Mouse (Mus musculus) gastrocnemius, postnatal 14 days (tissue): Measurements from ENCODE around the gene Erich4. TPM values are rescaled to one million over a fixed set of nuclear protein-coding genes. Genes with fewer than 3 reads are reported as not detected.

Experiments used
- DNase-seq: peaks from one replicate; pipeline ENCODE4 v3.0.0; 2021; ENCODE audit warnings: mixed read lengths
- intact Hi-C: fragments of 180-260 bp; cut with DNase I; formaldehyde crosslinking; loops from one replicate; pipeline ENCODE4 v1.15.1; 2025; ENCODE audit warnings: low total_unique reads
- total RNA-seq, 2 experiments: library from RNA; stranded (reverse); gene quantifications; 2 replicates each; pipeline ENCODE4 v1.2.3; 2021

The Erich4 gene
- total RNA-seq, 2 experiments from 2014 or later: not detected

DNA sequence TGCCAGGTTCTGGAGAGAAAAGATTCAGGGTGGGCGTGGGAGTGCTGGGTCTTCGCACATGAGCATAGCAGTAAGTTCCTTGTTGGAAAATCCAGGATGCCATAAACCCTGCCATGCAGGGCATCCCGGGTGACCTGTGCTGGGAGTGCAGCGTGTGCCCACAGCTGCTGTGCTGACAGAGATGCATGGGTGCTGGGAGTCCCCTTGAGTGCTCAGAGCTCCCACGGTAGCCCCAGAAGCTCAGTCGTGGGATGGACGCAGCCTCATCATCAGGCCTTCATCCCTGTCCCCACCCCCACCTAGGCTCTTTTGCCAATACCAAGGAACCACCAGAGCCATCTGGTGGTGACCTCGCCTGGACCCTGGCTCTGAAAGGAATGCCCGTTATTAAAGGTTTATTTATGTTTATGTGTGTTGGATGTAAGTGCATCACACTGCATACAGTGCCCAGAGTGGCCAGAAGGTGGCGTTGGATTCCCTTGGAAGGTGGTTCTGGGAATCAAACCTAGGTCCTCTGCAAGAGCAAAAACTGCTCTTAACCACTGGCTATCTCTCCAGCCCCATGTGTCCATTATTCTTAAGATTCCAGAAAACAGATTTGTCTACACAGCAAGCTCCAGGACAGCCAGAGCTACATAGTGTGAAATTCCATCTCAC lies 10.0 kb upstream of the Erich4 start:
- intact Hi-C loops: no loop called here

DNA sequence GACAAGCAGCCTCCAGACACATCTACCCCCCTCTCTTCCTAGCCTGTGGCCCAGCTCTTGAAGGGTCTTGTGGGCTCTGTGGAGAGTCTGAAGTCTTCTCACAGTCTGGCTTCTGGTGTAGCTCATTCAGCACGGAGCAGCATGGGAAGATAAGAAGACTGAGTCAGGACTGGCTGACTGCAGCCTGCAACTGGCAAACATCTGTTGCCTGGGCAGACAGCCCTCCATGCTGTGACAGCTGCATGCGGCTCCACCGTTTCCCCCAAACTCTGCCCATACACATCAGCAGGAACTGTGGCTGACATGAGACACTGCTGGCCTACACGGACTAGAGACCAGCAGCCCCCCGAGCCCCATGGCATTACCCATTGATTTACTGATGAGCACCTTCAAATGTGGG lies 9.2 kb upstream of the Erich4 start:
- DNase-seq: peak; percentile 54
- intact Hi-C loops: no loop called here

More for the DNA sequence above, 10.0 kb upstream of the Erich4 start:
- DNase-seq: no peak

DNA sequence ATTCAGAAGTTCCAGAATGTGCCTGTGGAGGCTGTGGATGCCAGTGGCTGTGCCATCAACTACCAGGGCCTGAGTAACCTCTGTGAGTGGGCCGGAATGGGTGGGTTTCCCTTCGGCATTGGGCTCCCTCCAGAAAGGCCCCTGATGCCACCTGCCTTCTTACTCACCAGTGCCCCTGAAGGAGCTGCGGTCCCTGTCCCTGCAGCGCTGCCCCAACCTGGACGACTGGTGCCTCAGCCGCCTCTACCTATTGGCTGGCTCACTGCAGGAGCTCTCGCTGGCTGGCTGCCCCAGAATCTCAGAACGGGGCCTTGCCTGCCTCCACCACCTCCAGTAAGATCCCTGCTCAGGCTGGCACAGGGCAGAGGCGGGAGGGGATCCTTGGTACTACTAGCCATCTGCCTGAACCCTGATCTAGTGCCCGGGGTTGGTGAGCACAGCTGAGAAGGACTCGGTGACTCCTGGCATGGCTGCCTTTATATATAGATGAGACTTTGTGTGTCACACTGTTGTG lies 8.2 kb upstream of the Erich4 start:
- intact Hi-C loops: no loop called here
- DNase-seq: no peak

DNA sequence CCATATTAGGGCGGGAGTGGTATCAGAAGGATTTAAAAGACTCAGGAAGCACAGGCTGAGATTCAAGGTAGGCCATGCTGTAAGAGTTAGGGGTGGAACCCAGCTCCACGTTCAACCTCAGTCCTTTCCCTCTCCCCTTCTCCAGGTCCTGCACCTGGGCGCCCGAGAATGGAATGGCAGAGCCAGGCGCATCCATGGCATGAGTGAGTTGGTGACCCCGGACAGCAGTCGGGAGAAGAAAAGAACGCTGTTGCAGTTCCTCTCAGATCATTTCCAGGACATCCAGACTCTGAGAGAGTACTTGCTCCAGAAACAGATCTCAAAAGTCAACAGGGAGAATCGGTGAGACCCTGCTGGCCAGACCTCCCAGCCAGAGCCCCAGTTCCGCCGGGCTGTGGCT lies 5.1 kb upstream of the Erich4 start:
- intact Hi-C loops: no loop called here
- no peak for DNase-seq

DNA sequence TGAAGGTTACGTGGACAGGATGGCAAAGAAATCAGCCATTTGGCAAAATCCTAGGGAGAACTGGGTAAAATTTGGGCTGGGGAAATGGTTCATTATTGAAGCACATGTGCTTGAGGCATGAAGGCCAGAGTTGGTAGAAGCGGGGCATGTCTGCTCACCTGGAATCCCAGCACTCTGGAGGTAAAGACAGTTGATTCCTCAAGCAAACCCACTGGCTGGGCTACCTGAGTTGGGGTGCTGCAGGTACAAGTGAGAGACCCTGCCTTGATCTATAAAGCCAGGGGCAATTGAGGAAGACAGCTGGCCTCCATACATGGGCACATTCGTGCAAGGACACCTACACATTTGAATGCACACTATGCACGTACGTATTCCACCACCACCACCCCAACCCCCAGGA lies 4.4 kb upstream of the Erich4 start:
- intact Hi-C loops: no loop called here
- DNase-seq: no peak

DNA sequence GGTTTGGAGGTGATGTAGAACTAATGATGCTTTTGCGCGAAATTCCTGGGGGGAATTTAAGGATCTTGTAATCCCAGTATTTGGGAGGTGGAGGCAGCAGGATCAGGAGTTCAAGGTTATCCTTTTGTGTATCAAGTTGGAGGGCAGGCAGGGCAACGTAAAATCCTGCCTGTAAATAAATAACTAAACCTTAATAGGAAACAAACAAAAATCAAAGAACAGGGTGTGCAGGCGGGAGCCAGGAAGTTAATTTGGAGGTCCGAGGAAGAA lies 4.0 kb upstream of the Erich4 start:
- intact Hi-C loops: no loop called here
- no peak for DNase-seq

DNA sequence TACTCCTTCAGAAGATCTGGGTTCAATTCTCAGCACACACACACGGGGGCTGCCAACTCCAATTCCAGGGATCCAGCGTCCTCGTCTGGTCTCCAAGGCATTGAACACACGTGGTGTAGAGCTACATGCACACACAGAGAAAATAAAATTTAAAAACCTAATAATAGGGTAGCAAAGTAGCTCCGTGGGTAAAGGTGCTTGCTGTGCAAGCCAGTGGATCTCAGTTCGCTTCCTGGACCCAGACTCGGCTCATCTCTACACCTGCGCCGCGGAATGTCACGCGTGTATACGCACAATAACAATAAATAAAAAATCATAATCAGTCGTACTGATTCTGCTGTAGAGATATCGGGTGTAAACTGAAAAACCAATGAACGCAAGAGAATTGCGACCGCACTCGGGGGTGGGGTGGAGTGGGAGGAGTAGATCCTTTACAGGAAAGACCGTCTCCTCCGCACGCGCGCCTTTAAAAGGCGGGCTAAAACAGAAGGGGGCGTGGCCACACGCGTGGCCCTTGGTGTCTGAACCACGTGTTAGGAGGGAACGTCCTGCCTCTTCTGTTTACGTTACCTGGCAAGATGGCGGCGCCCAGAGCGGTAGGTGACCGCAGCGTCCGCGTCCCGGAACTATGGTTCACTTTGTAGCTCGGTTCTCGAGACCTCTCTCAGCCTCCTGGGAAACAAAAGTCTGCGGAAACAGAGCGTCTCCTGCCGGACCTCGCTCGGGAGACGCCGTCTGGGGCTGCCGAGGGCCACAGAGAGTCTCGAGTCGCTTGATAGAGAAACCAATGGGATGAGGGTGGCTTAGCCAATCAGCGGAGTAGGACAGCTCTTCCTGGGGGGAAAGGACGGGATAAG lies 3.4 kb upstream of the Erich4 start, which contains the start of gene Dmac2:
TSS of gene Dmac2 (plus strand) at position 550 of the 857 bp plus-strand sequence.
- intact Hi-C loops: no loop called here
- peak; percentile 90 for DNase-seq

DNA sequence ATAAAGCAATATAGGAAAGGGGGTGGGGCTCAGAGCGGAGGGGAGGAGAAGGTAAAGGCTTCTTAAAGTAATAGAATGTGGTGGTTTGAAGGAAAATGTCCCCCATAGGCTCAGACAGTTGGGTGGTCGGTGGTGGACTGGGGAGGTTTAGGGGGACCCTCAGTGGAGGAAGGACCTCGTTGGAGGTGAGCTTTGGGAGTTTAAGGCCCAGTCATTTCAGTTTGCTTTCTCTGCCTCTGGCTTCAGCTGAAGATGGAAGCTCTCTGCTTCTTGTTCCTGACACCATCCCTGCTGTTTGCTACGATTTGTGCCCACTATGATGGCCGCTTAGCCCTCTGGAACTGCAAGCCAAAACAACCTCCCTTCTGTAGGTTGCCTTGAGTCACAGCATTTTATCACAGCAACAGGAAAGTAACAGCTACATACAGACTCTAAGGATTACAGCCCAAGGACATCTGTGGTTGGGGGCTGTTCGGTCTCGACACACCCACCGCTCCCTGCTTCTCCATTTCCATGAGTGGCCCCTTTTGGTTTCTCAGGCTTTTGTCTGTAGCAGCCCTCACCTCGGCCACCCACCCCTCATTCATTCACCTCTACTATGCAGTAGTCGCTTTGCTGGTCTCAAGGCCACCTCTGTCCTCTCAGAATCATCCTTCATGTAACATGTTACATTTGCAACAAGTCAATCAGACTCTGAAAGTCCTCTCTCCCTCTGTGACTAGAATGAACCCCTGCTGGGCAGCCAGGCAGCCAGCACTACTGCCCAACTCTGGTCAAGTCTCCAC lies 1.9 kb upstream of the Erich4 start:
- no peak for DNase-seq
- intact Hi-C loops: no loop called here

DNA sequence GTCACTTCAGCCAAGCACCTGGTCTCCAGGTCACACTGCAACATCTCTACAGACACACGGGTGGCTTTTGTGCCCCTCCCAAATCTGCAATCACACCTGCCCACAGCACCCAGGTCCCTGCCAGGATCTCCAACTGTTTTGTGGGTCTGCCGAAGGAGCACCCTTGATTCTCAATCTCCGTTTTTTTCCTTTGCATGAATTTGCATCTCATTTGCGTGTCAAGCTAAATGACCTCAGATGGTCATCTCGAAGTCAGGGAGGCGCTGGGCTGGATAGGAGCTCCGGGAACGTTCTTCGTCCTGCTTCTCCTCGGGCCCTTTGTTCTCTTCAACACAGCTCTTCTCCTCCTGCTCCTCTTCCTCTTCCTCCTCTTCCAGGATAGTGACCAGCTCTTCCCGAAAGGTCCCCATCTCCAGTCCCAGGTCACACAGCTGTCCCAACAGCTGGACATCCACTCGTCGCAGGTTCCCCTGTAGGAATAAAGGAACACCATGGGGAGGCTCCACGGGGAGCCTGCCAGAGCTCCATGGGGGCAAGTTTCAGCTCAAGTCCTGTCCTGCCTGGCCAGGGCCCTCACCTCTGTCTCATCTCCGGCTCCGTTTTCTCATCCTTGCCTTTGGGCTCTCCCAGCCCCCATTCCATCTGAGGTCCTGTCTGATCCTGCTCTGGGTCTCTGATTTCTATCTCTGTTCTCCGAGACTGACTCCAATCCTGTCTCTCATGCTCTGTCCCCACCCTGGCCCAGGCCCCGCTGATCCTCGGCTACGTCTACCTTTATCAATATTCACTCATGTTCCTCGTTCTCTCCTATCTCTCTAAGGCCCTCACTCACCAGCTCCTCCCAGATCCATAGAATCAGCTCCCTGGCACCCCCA lies 624 bp downstream of the Erich4 start:
- intact Hi-C loops: no loop called here
- no peak for DNase-seq

DNA sequence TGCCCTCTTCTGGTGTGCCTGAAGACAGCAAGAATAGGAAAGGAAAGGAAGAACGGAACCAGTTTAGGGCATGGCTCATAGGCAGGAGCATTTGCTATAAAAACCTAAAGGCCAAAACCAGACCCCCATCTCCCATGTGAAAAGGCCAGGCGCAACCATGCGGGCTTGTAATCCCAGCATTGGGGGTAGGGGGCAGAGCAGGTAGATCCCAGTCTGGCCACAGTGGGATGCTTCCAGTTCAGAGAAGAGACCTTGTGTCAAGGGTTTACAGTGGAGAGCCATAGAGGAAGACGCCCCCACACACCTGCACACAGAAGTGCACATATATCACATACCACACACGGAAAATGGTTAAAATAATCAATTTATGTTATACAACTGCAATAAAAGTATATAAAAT lies 1.6 kb downstream of the Erich4 start:
- intact Hi-C loops: no loop called here
- no peak for DNase-seq

DNA sequence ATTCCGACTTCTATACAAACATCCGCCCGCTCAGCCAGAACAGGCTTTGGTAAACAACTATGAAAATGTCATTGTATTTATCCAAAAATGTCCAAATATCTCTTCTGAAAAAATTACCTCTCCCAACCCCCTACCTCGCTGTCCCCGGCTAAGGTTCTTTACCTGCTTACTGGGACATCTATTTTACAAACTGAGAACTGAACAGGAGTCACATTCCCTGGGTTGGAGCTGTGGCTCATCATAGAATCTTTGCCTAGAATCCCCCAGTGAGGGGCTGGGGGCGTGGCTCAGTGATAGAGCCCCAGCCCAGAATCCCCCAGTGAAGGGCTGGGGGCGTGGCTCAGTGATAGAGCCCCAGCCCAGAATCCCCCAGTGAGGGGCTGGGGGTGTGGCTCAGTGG lies 4.2 kb downstream of the Erich4 start:
- DNase-seq: no peak
- intact Hi-C loops: no loop called here

DNA sequence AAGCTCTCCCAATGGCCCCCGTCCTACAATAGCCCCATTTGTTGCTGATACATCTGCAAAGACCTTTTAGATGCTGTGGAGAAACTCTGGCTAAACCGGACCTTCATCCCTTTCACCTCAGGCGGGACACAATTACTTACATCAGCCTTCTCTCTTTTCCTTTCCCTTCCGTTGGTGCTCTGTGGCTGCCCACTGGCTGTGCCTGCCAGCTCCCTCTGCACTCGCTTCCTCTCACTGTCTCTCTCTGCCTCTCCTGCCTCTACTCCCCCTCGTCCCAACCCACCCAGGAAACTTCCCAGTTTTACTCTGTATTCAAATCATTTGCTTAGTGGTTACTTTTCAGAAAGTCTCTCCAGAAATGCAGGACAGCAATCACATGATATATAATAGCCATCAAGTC lies 5.6 kb downstream of the Erich4 start:
- intact Hi-C loops: no loop called here
- DNase-seq: no peak

DNA sequence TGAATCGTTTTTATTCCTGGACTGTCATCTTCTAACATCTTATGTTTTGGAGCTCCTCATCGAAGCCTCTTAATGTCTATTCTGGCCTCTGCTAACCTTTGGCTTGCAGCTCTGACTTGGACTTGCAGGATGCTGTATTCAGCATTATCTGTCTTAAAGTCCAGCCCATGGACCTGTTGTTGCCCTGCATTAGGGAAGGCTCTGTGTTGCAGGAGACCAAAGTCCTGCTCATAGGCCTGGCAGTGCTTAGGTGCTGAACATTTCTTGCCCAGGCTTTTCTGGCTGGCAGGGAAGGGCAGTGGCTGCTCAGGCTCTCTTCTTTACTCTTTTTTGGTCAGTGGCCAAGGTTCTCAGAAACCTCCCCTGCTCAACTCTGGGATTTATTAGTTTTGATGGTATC lies 8.5 kb downstream of the Erich4 start:
- intact Hi-C loops: no loop called here
- DNase-seq: no peak

DNA sequence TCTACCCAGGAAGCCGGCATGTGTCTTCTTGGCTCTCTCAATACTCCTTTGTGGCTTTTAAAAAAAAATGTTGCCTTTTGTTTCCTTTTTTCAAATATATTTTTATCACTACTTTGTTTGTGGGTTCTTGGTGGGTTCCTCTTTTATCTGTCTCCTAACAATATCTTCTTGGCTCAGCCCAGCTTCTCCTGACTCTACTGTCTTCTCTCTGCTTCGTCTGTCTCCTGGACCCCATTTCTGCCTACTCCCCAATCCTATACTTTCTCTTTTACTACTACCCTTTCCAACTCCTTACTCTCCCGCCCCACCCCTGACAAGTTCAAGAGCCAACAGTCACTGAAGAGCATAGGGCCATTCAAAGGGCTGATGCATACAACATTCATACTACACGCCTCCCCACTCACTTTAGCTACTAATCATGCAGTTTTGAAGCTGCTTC lies 9.0 kb downstream of the Erich4 start:
- DNase-seq: no peak
- intact Hi-C loops: no loop called here

DNA sequence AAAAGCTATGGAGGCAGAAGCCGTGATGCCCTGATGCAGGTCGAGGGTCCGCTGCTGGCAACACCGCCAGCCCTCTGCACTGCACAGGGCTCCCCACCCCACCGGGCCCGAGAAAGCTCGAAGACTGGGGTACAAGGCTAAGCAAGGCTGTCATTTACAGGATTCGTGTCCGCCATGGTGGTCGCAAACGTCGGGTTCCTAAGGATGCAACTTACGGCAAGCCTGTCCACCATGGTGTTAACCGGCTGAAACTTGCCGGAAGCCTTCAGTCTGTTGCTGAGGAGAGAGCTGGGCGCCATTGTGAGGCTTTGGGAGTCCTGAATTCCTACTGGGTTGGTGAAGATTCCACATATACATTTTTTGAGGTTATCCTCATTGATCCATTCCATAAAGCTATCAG lies 14.3 kb downstream of the Erich4 start:
- no peak for DNase-seq
- intact Hi-C loops: no loop called here

DNA sequence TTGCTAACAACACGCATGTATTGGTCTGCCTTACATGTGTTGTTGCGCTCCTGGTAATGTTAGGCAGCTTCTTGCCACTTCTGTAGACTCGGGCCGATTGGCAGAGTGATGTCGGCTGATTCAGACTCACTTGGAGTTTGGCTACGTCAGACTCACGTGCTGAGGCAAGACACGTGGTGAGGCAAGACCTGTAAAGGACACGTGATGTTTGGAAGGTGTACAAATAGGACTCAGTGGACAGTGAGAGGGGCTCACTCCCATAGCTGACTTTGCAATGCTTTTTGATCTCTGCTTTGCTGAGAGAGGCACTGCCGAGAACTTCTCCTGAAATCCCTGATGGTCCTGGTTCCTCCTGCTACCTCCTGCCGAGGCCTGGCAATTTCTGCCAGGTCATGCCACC lies 15.0 kb downstream of the Erich4 start:
- intact Hi-C loops: no loop called here
- DNase-seq: no peak

DNA sequence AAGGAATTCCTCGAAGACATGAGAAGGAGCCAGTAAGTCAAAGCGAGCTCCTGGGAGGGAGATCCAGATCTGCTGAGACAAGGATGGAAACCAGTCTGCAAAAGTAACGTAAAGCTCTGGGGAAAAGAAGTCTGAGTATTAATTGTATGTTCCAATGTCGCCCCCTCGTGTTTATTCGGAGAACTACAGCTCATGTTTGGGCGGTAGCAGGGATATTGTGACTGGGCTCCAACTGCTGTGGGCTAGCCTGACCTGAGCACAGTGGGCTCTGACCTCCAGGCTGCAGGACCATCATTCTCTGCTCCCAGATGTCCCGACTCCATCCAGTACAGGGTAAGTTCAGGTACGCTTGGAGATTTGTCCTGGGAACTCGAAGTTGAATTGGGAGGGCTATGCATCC lies 16.0 kb downstream of the Erich4 start:
- peak; percentile 33 for DNase-seq
- intact Hi-C loops: loop anchor here (5.0 kb wide), 1 partner anchor 172 kb away; no protein-coding TSS in a partner anchor

DNA sequence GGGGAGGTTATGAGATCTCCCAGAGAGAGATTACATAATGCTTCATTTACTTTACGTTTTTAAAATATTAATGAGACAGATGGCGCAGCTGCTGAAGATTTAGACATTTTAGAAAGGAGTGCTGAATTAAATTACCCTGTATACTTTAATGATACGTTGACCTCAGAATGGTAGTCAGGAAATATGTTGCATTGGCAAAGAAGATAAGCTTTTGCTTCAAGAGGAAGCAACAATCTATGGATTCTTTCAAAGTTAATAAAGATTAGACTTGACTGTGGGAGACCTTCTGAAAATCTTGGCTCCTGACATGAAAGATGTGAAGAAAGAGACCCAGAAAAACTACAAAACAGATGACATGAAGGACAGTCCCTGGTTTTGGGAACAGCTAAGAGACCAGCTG lies 21.8 kb downstream of the Erich4 start:
- no peak for DNase-seq
- intact Hi-C loops: no loop called here

DNA sequence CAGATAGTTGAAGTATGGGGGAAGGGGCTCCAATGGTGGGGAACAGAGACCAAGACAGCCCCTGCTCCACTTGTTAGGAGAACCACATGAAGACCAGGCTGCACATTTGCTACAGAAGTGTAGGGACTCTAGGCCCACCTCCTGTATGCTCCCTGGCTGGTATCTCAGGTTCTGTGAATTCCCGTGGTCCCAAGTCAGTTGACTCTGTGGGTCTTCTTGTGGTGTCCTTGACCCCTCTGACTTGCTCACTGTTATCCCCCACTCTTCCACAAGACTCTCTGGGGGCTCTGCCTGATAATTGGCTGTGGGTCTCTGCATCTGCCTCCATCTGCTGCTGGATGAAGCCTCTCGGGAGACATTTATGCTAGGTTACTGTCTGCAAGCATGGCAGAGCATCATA lies 24.5 kb downstream of the Erich4 start:
- DNase-seq: no peak
- intact Hi-C loops: no loop called here
